Mouse (Mus musculus) limb, embryonic 14.5 days (tissue): ENCODE data around the gene Flii. TPM values are rescaled to one million over a fixed set of nuclear protein-coding genes. Genes with fewer than 3 reads are reported as not detected.

Experiments
- ATAC-seq: fragments of 200-750 bp; cut with Nextera tagmentation; 2 replicates; pipeline ENCODE4 v1.8.0; 2017; ENCODE audit warnings: low read depth, moderate number of reproducible peaks, moderate TSS enrichment; ENCODE audit not compliant: low FRiP score
- DNase-seq: peaks from one replicate; pipeline ENCODE4 v3.0.0-alpha.2; 2015; ENCODE audit warnings: low spot score
- H3K27ac ChIP-seq: fragments of 300-500 bp; sonication (generic); replicated peaks from 2 replicates; pipeline ENCODE4 v1.5.1; 2014; ENCODE audit warnings: low read depth, mild to moderate bottlenecking, low read length, moderate library complexity, mixed read lengths
- H3K27me3 ChIP-seq: fragments of 300-500 bp; sonication (generic); 2 replicates; pipeline ENCODE4 v1.6.1; 2014; ENCODE audit warnings: low read length, mixed read lengths; ENCODE audit not compliant: control insufficient read depth, insufficient read depth
- H3K36me3 ChIP-seq: fragments of 300-500 bp; sonication (generic); 2 replicates; pipeline ENCODE4 v1.6.1; 2014; ENCODE audit warnings: mild to moderate bottlenecking, low read length, moderate library complexity, mixed read lengths; ENCODE audit not compliant: control insufficient read depth, insufficient read depth
- H3K4me1 ChIP-seq: fragments of 300-500 bp; sonication (generic); 2 replicates; pipeline ENCODE4 v1.6.1; 2014; ENCODE audit warnings: antibody characterized with exemption, low read length, mixed read lengths; ENCODE audit not compliant: control insufficient read depth, insufficient read depth
- H3K4me2 ChIP-seq: fragments of 300-500 bp; sonication (generic); replicated peaks from 2 replicates; pipeline ENCODE4 v1.6.1; 2014; ENCODE audit warnings: low read depth, mild to moderate bottlenecking, low read length, moderate library complexity; ENCODE audit not compliant: severe bottlenecking
- H3K4me3 ChIP-seq: fragments of 300-500 bp; sonication (generic); replicated peaks from 2 replicates; pipeline ENCODE4 v1.5.1; 2014; ENCODE audit warnings: low read length
- H3K9ac ChIP-seq: fragments of 300-500 bp; sonication (generic); 2 replicates; pipeline ENCODE4 v1.6.1; 2014; ENCODE audit warnings: mild to moderate bottlenecking, low read depth, low read length, moderate library complexity; ENCODE audit not compliant: severe bottlenecking
- H3K9me3 ChIP-seq: fragments of 300-500 bp; sonication (generic); 2 replicates; pipeline ENCODE4 v1.6.1; 2016; ENCODE audit warnings: low read length; ENCODE audit not compliant: control insufficient read depth
- POLR2A ChIP-seq: fragments of 200-500 bp; IDR thresholded peaks from 2 replicates; pipeline ENCODE4 v1.8.0; 2012; ENCODE audit warnings: inconsistent platforms, mild to moderate bottlenecking, moderate library complexity, borderline replicate concordance; ENCODE audit not compliant: insufficient read depth, insufficient read length; ENCODE audit errors: extremely low read depth
- WGBS: fragments of 180-500 bp; shearing (Covaris S2); extraction: QIAGEN DNeasy Blood & Tissue Kit; methylation state at CpG from one replicate; pipeline ENCODE4 v1.1.7; 2014; 5-methylcytosine and 5-hydroxymethylcytosine counted together
- polyA plus RNA-seq, 2 experiments: library from polyadenylated mRNA; depleted of rRNA in 1 of 2; stranded (reverse) in 1 of 2; unstranded in 1 of 2; fragments of >200 nt; fragmentation: Nextera tagmentation in 1 of 2; extraction: Ambion mirVana in 1 of 2; gene quantifications; 2 replicates each; pipeline versions ENCODE4 v1.2.1 to v1.2.3; 2012 to 2014

Gene Flii
- polyA plus RNA-seq (2012; rRNA removed) (120 and 138 TPM in 2 replicates), polyA plus RNA-seq (2014; fragmentation: Nextera tagmentation; extraction: Ambion mirVana) (66.3 and 70.1 TPM in 2 replicates)

- Histone ChIP-seq H3K4me1 (peaks cover 21% of the 10 kb centered on the region), H3K4me3 (peak within 1 kb of the TSS; percentile 86), H3K27ac (peak within 1 kb of the TSS; percentile 72), H3K9ac (peak within 1 kb of the TSS; percentile 81), H3K4me2 (peak within 1 kb of the TSS; percentile 77), H3K27me3 (no peaks in the 10 kb centered on the region), H3K9me3 (no peaks in the 10 kb centered on the region), H3K36me3 (peaks cover 47% of the 10 kb centered on the region)
- ATAC-seq = peak; percentile 76
- no peak for TF ChIP-seq POLR2A
- DNase-seq = peak; percentile 73
- WGBS = under 1% methylated on average over 45 of the region's 71 CpGs
Measured at GRCm38 (mm10) chr11:60726601-60727391, at the start of gene Flii. Gene Flii (minus strand): TSS chr11:60727263.

- Histone ChIP-seq H3K27me3 (no peaks in the 10 kb centered on the region), H3K9ac (peak overlapping the region; percentile 82), H3K9me3 (no peaks in the 10 kb centered on the region), H3K4me3 (peak overlapping the region; percentile 60), H3K4me1 (peaks cover 45% of the 10 kb centered on the region), H3K4me2 (peak overlapping the region; percentile 86), H3K27ac (peak overlapping the region; percentile 76), H3K36me3 (peaks cover 23% of the 10 kb centered on the region)
- ATAC-seq (no peak), DNase-seq (no peak)
- no peak for TF ChIP-seq POLR2A
- WGBS = 5% methylated on average over 17 of the region's 17 CpGs
Measured at GRCm38 (mm10) chr11:60776107-60776828, 49.2 kb upstream of the Flii start.

GRCm38 (mm10) chr11:60775578-60775977, 48.5 kb upstream of the Flii start:
- Histone ChIP-seq H3K27me3 (no peaks in the 10 kb centered on the region), H3K4me2 (peak overlapping the region; percentile 86), H3K9me3 (no peaks in the 10 kb centered on the region), H3K27ac (no peak overlapping the region), H3K4me3 (peak overlapping the region; percentile 60), H3K36me3 (peaks cover 17% of the 10 kb centered on the region), H3K9ac (peak overlapping the region; percentile 82; the same call in 1 of the 2 replicates), H3K4me1 (peaks cover 38% of the 10 kb centered on the region)
- ATAC-seq (no peak), DNase-seq (no peak)
- 50% methylated on average over 6 of the region's 6 CpGs for WGBS
- TF ChIP-seq POLR2A = no peak

GRCm38 (mm10) chr11:60774841-60775240, 47.8 kb upstream of the Flii start:
- Histone ChIP-seq H3K9ac (0 out of 2 replicates have a peak overlapping the region, but pooled peaks have one; percentile 82), H3K4me1 (peaks cover 32% of the 10 kb centered on the region), H3K27ac (no peak overlapping the region), H3K4me2 (peak overlapping the region; percentile 86; the same call in 1 of the 2 replicates), H3K36me3 (peaks cover 10% of the 10 kb centered on the region), H3K27me3 (no peaks in the 10 kb centered on the region), H3K9me3 (no peaks in the 10 kb centered on the region), H3K4me3 (no peak overlapping the region)
- no peak for DNase-seq
- 77% methylated on average over 1 of the region's 1 CpGs for WGBS
- no peak for ATAC-seq
- TF ChIP-seq POLR2A = no peak

- no peaks in the 10 kb centered on the region for H3K27me3 ChIP-seq
- H3K27ac ChIP-seq = no peak overlapping the region
- TF ChIP-seq POLR2A = no peak
- H3K9me3 ChIP-seq = no peaks in the 10 kb centered on the region
- H3K4me2 ChIP-seq = no peak overlapping the region
- peaks cover 26% of the 10 kb centered on the region for H3K4me1 ChIP-seq
- no peak for ATAC-seq
- 88% methylated on average over 3 of the region's 3 CpGs for WGBS
- H3K9ac ChIP-seq = no peak overlapping the region
- H3K4me3 ChIP-seq = no peak overlapping the region
- peaks cover 4% of the 10 kb centered on the region; the same call in 1 of the 2 replicates for H3K36me3 ChIP-seq
- DNase-seq = no peak
Measured at GRCm38 (mm10) chr11:60774158-60774689, 47.2 kb upstream of the Flii start.
